Mouse (Mus musculus) T-helper 17 cell (primary cell): ENCODE results near the gene Atp7b.

Experiments used
- in situ Hi-C, 2 experiments: fragments of 300-600 bp; cut with MboI, MseI; formaldehyde crosslinking; loops; 1 replicate in 1 of 2; 2 replicates in 1 of 2; pipeline ENCODE4 v1.15.1; 2025; ENCODE audit warnings: high pct_unique_total_duplicates in 2 of 2

The Atp7b gene

DNA sequence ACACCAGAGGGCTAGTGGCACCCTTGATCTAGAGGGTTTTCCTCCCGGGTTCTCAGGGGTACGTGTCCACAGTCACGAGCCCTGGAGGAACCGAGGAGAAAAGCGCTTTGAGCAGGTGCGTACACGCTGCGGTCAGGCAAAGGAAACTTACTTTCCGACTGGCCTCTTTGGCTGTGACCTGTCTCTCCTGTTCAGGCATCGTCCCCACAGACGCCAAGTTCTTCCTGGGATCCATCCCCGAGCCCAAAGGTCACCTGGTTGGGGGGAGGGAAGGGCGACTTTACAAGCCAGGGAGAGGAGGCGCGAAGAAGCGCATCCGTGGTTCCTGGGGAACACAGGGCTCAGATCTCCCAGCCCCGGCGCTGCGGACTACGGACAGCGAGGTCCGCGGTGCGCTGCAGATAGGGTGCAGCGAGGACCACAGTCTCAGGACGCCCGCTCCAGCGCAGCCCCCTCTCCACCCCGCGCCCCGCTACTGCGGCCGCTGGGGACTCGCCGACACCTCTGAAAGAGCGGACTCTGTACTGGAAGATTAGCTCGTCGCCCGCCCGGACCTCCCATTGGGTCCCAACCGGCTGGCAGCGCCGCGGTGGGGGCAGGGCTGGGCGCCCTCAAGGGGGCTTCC, at the start of gene Atp7b:
Gene Atp7b, minus strand, starts transcription at position 485 of the 625 bp plus-strand sequence.
- in situ Hi-C loops = loop anchor here (5.0 to 10.0 kb wide), 2 partner anchors 67 to 325 kb away; partner anchors contain the start of gene Nek5 (in 1 of the 2)

DNA sequence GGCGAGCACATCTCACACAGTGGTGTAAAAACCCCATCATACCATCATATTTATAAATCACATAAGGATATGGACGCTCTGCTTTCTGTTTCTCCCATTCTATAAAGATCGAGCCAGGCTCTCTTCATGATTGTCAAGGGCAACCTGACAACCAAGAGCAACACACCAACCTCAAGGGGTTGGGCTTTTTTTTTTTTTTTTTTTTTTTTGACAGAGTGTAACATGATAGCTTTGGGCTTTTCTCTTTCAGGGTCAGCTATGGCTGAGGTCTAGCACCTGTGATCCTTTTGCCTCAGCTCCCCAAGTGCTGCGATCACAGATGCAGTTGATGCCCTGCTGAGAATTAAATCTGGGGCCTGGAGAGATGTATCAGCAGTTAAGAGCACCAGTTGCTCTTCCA, 46.9 kb upstream of the Atp7b start:
- in situ Hi-C loops = no loop called here

DNA sequence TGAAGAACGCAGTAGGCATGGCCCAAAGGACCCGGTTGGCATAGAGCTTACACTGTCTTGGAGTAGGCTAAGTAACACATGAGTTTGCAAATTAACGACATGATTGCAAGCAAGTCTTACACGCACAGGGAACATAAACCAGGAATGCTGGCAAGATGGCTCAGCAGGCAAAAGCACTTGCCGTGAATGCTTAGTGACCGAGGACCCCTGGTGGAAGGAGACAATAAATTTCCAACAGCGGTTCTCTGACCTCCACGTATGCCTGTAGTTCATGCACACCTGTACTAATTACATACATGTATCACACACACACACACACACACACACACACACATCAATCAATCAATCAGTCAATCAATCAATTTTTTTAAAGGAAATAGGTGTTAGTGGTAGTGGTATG, 31.5 kb upstream of the Atp7b start:
- in situ Hi-C loops = no loop called here

DNA sequence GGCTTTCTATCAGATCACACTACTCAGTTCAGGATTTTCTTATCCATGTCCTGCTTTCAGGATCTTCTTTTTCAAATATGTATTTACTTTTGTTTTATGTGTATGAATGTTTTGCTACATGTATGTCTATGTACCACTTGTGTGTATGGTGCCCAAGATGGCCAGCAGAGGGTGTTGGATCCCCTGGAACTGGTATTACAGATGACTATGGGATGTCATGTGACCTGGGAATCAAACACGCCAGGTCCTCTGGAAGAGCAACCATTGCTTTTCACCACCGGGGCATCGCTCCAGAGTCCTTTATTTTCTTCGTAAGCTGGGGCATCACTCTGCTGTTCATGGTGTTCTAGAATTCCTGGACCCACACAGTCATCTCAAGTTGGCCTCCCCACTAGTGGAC, 29.1 kb upstream of the Atp7b start:
- in situ Hi-C loops = no loop called here

DNA sequence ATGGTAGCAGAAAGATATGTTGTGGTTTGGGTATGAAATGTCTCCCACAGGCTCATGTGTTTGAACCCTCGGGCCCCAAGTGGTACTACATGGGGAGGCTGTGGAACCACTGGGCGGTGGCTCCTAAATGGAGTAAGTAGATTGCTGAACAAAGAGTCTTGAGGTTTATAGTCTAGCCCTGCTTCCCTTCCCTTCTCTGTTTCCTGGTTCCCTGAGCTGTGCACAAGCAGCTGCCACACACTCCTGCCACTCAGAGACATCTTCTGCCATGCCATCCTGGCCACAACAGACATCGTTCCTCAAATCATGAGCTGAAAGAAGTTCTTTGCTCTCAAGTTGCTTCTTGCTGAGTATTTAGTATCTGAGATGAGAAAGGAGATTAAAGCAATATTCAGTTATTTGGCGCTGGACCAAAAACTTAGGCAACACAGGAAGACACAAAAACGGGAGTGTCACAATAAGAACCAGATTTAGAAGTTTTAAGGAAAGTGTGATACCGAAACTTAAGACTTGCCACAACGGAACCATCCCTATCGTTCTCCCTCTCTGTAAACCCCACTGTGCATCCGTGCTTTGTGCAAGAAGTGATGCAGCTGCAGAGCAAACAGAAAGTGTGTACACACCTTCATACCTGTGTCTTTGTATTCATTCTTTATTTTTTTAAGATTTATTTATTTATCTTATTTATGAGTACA, 19.4 kb upstream of the Atp7b start:
- in situ Hi-C loops = no loop called here

DNA sequence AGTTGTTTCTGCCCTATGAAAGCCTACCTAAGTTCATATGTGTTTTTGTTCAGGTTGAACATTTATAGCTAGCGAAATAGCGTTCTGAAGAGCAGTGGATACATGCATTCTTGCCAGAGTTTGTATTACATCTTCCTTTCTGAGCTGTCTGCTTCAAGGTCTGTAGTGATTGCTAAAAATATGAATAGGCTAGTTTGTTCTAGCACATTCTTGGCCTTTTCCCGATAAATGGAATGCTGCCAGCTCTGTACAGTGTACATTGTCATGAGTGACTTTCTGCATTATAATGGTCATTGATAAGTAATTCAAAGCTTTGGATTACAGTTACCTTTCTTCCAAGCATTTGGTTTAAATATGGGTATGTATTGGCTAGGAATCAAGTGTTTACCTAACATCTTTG, 1.0 kb upstream of the Atp7b start:
- in situ Hi-C loops = loop anchor here in 1 of 2 experiments (10.0 kb wide), 1 partner anchor 324 kb away; no protein-coding TSS in a partner anchor

DNA sequence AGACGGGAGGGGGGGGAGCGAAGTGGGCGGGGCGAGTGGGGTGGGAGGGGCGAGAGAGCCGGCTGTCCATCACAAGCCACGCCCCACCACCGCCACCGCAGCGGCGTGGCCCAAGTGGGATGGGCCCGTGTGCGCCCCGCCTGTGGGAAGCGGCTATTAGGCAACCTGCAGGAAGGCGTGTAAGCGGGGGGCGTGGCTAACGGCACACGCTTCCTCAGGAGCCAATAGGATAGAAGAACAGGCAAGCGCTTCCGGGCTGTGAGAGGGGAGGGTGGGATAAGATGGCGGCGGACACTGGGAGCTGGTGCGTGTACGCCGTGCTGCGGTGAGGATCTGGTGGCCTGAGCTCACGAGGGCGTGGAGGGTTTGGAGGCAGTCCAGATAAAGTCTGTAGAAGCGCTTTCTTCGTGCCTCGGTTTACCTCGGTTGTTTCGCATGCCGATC, 363 bp upstream of the Atp7b start, which contains the start of gene Alg11:
Gene Alg11, plus strand, starts transcription at position 276 of the 444 bp plus-strand sequence.
- in situ Hi-C loops = loop anchor here in 1 of 2 experiments (10.0 kb wide), 1 partner anchor 324 kb away; no protein-coding TSS in a partner anchor

DNA sequence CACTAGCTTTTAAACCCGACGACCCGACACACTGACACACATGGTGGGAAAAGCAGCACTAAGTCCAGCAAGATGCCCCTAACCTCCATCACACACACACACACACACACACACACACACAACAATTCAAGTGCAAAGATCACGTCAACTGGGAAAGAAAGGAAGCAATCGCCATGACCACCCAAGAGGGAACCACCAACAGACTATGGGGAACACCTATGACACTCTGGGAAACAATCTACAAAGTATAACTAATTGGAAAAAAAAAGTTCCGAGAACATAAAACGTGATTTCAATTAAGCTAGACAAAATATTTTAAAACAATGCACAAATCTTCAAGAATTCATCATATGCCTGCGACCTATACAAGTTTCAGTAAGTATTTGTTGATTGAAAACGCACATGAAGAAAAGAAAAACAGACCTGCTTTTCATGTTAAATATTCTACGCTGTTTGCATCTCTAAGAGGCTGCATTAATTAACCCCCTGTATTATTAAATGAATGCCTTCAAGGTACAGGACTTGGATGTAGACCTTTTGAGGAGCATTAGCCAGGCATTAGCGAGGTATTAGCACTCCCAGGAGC, 859 bp downstream of the Atp7b start:
- in situ Hi-C loops = loop anchor here (5.0 to 10.0 kb wide), 2 partner anchors 68 to 326 kb away; partner anchors contain the start of gene Nek5 (in 1 of the 2)

DNA sequence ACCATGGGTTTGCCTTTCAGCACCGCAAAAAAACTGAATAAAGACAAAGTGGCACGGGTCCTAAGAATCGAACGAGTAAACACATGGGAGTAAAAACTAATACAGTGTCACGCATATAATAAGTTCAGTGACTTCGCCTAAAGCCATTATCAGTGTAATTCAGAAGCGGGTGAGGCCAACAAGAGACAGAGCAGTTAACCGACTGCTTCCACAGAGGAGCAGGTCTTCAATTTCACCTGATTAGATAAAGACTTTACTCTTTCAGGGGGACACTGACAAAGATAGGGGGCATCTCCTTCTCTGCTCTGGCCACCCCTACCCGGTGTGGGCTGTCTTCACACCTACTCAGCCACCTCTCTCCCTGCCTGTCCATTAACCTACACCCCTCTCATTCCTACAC, 1.7 kb downstream of the Atp7b start:
- in situ Hi-C loops = loop anchor here (5.0 to 10.0 kb wide), 2 partner anchors 69 to 326 kb away; partner anchors contain the start of gene Nek5 (in 1 of the 2)

DNA sequence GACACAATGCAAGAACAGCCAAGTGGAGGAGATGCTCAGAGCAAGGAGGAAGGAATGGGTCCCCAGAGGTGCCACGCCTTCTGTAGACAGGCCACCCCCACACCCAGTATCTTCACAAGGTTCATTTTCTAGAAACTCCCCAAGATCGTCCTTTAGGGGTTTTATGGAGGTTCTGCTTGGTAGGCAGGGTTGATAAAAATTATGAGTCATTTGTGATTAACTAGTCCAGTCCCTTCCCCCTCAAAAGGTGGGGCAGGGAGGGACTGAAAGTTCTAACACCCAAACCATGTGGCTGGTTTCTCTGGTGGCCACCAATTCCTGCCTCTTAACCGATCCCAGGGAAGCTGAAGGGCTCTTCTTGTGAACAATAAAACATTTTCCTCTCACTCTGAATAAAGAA, 3.3 kb downstream of the Atp7b start:
- in situ Hi-C loops = loop anchor here (5.0 to 10.0 kb wide), 2 partner anchors 70 to 328 kb away; partner anchors contain the start of gene Nek5 (in 1 of the 2)

DNA sequence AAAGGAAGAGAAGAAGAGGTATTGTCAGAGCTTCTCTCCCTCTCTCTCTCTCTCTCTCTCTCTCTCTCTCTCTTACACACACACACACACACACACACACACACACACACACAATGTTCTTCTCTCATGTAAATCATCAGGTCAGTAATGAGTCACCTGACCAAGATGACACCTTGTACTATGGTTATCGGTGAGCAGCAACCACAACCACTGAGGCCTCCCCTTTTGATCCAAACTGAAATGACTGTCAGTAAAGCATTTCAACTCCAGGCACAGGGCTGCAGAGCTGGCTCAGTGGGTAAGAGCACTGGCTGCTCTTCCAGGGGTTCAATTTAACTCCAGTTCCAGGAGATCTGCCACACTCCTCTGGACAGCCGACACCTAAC, 4.6 kb downstream of the Atp7b start:
- in situ Hi-C loops = loop anchor here (5.0 to 10.0 kb wide), 2 partner anchors 72 to 329 kb away; partner anchors contain the start of gene Nek5 (in 1 of the 2)

DNA sequence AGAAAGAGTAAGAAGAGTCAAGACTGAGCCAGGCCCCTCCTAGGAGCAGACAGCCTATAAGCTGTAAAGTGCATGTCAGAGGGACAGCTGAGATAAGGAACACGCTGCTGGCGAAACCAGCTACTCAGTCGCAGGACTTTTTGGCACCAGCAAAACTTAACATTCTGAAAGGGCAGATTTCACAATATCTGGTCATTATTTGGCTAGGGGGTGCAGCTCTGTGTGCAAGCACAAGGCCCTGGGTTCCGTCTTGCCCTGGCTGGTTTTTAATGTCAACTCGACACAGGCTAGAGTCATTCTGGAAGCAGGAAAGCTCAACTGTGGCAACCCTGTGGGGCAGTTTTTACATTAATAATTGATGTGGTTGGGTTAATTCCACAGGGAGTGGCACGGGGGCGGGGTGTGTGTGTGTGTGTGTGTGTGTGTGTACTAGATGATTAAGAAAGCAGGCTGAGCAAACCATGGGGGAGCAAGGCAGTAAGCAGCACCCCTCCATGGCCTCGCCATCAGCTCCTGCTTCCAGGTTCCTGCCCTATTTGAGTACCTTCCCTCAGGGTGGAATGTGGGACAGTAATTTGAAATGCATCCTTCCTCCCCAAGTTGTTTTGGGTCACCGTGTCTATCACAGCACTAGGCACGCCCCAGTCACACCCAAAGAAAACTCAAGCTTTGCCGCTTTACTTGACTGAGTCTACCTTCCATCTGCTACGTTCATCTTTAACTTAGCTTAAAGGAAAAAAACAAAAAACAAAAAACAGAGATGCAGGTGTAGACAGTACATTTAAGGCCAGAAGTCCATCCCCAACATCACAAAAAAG, 5.2 kb downstream of the Atp7b start:
- in situ Hi-C loops = loop anchor here (5.0 to 10.0 kb wide), 2 partner anchors 72 to 330 kb away; partner anchors contain the start of gene Nek5 (in 1 of the 2)

DNA sequence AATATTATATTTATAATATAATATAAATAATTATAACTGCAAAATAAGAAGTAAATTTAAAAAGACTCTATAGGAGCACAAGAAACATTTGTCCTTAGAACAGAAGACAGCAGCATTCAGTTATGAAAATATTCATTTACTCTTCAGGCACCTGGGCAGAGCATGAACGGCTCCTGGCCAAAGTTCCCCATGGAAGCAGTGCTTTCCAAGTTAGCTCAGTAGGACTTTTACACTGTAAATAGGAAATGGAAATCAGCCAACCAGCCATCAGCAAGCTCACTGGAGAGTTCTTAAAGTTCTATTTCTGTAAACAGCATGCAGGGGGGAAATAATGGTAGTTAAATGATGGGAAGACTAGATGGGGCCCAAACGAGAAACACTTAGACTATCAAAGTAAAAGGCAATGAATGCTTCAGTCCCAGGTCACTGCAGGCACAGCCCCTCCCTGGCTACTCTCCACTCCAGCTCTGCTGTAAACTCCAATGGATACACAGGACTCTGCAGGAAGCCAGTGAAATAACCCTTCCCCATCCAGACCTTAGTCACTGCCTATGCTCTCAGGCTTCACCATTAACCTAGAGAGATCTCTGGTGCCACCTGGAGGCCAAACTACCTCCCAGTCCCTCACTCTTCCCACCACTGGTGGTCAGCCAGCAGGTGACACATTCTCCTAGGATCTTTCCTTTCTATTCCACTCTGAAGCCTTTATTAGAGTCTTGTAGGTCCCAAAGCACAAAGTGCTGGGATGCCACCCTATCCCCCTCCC, 12.2 kb downstream of the Atp7b start:
- in situ Hi-C loops = no loop called here

DNA sequence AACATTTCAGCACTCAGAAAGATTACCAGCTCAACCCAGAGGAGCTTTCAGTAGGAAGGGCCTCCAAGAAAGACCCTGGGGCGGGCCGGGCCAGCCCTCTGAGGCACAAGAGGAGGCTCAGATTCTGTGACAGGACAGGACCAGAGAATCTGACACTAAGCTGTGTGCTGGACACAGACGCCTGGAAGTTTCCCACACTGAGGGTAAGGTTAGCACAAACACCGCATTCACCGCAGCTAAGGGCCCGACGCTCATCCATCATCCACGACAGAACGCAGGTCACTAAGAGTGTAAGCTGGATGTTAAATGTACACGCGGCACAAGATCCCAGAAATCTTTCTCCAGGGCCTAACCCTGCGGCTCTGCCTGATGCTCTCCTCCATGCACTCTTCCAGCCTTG, 16.4 kb downstream of the Atp7b start:
- in situ Hi-C loops = loop anchor here in 1 of 2 experiments (5.0 kb wide), 1 partner anchor 41 kb away; no protein-coding TSS in a partner anchor

DNA sequence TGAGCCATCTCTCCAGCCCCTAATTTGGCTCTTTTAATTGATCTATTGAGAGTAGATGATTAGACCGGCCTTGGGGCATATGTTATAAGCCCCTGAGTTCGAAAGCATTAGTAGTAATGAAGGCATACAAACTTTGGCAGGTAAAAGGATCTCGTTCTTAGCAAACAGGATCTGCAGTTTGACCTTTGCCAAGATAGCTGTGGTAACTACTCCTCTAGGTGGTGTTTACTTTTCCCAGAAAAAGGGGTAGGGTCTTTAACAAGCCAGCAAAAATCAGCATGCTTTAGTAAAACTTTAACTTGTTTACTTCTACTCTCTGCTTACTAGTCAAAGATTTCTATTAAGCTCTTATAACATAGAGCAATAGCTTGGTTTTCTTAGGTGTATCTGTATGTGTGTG, 17.6 kb downstream of the Atp7b start:
- in situ Hi-C loops = loop anchor here in 1 of 2 experiments (5.0 kb wide), 1 partner anchor 40 kb away; no protein-coding TSS in a partner anchor

DNA sequence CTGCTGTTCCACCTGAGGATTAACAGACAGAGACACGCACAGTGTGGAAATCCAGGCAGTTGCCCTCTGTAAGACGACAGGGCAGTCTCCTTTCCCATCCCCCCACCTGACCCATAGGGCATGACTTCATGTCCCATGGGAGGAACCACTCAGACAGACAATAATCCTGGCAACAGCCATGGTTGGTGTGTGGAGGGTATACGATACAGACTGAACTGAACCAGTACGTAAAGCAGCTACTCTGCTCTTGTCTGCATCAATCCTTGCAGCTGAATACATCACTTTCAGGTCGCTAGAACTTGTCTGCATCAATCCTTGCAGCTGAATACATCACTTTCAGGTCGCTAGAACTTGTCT, 20.0 kb downstream of the Atp7b start:
- in situ Hi-C loops = loop anchor here in 1 of 2 experiments (5.0 kb wide), 1 partner anchor 38 kb away; no protein-coding TSS in a partner anchor

DNA sequence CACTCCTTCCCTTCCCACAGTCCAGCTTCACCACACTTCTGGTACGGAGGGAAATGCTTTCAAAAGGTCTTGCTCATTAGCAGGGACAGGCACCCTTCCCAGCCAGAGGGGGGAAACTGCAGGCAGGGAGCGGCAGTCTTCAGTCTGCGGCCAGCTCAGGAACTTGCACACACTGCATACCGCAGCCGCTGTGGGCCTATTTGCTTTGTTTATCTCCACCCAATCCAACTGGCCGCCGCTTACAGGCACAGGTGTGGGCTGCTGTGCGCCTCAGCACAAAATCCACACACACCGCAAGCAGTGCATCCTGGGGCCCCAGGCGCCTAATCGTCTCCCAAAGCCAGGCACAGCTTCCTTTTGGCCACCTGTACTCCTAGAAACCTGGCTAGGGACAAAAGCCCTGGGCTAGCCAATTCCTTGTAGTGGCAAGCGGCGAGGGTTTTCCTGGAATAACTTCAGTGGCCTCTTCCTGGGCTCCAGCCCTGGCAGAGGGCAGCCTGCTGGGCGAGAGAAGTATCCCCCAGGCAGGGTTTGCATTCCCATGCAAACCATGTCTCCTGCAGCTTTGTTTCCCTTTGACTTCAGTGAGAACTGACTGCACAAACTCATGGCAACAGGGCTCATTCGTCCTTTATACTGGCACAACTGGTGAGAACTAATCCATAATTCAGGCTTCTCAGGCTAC, 20.5 kb downstream of the Atp7b start:
- in situ Hi-C loops = loop anchor here in 1 of 2 experiments (5.0 kb wide), 1 partner anchor 37 kb away; no protein-coding TSS in a partner anchor

DNA sequence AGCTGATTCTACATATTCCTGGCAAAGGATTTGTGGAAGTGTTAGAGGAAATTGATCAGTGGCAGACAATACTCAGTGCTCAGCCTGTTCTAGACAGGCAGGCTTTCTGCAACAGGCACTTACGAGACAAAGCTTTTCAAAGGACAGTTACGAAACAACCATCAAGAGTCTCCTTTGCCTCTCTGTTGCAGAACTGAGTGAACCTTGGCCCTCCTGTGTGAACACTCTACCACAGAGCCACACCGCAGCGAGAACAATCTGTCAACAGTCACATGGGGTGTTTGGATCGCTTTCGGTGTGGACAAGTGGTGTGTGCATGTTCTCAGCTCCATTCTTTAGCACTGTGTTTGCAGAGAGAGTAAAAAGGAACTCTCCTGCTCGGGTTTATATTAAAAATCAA, 23.1 kb downstream of the Atp7b start:
- in situ Hi-C loops = no loop called here

DNA sequence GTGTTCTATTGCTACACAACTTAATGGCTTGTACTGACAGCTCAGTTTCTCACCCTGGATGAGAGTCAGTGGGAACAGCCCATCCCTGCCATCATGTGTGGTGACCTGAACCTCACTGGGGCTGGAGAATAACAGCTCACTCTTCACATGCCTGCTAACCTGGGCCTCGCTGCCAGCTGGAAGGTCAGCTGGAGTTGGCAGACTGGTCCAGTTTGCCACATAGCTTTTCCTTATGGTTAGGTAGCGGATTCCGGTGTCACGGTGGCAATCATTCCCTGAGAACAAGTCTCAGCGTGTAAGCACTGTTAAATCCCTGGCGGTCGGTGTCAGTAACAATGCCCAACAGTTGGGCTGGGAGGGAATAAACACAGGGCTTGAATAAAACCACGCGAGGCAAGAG, 24.0 kb downstream of the Atp7b start:
- in situ Hi-C loops = no loop called here

DNA sequence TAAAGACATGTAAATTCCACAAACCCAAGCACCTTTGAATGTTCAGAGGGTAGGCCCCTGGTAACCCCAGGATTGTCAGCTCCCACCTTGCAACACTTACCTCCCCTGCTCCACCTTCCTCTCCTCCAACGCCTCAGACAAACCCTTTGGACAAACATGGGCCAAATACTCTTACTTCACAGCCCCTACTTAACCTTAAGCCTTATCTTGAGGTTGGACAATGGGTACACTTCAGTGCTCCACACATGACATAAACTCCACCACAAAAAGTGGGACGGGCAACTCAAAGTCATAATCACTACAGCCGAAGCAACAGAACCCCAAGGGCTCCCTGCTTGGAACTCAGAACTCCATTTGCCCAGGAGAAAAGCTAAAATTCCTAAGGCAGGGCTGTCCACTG, 29.1 kb downstream of the Atp7b start:
- in situ Hi-C loops = no loop called here
